Mouse (Mus musculus): ENCODE data around the gene Olfr1395. TPM values are rescaled to one million over a fixed set of nuclear protein-coding genes. Genes with fewer than 3 reads are reported as not detected.

The Olfr1395 gene
- not detected in 2 replicates for polyA plus RNA-seq (2015; fragmentation: Nextera tagmentation; extraction: Ambion mirVana)

- no peaks in the 10 kb centered on the region for H3K9me3 ChIP-seq (ENCODE audit: low read length)
- 80% methylated on average over 6 of the region's 6 CpGs for WGBS (ENCODE audit: insufficient replicate concordance)
- TF ChIP-seq CTCF (IDR thresholded peaks at IDR 0.05; ENCODE audit: low read depth) (no peak), EP300 (IDR thresholded peaks at IDR 0.05; ENCODE audit: low read depth) (no peak)
- no peak within 1 kb of the TSS for H3K4me3 ChIP-seq (ENCODE audit: low read depth, low read length)
- no peak for ATAC-seq
- H3K36me3 ChIP-seq (replicated peaks; ENCODE audit: insufficient read depth, low read length) = no peaks in the 10 kb centered on the region
- H3K27ac ChIP-seq (ENCODE audit: low read depth) = no peak within 1 kb of the TSS
- H3K9ac ChIP-seq (replicated peaks) = no peak within 1 kb of the TSS
- no peaks in the 10 kb centered on the region for H3K27me3 ChIP-seq (ENCODE audit: insufficient read depth, low read length)
- no peak for DNase-seq
- no peaks in the 10 kb centered on the region for H3K4me1 ChIP-seq (ENCODE audit: insufficient read depth)
- no peak within 1 kb of the TSS for H3K4me2 ChIP-seq (ENCODE audit: low read depth, low read length)
Observed at GRCm38 (mm10) chr11:49141974-49142373, at the start of gene Olfr1395. Gene Olfr1395, plus strand, starts transcription at chr11:49142274.

- H3K27me3 ChIP-seq (ENCODE audit: insufficient read depth, low read length) = no peaks in the 10 kb centered on the region
- H3K9ac ChIP-seq (replicated peaks) = no peak overlapping the region
- 70% methylated on average over 2 of the region's 2 CpGs for WGBS (ENCODE audit: insufficient replicate concordance)
- H3K27ac ChIP-seq (ENCODE audit: low read depth) = peak overlapping the region; percentile 36; the same call in 1 of the 2 replicates
- TF ChIP-seq EP300 (IDR thresholded peaks at IDR 0.05; ENCODE audit: low read depth) = no peak
- TF ChIP-seq CTCF (IDR thresholded peaks at IDR 0.05; ENCODE audit: low read depth) = no peak
- H3K9me3 ChIP-seq (ENCODE audit: low read length) = no peaks in the 10 kb centered on the region
- DNase-seq (no peak), ATAC-seq (no peak)
- H3K4me2 ChIP-seq (ENCODE audit: low read depth, low read length) = no peak overlapping the region
- H3K36me3 ChIP-seq (replicated peaks; ENCODE audit: insufficient read depth, low read length) = peaks cover 17% of the 10 kb centered on the region
- H3K4me1 ChIP-seq (ENCODE audit: insufficient read depth) = peaks cover 34% of the 10 kb centered on the region
- no peak overlapping the region for H3K4me3 ChIP-seq (ENCODE audit: low read depth, low read length)
Observed at GRCm38 (mm10) chr11:49092786-49093185, 49.3 kb upstream of the Olfr1395 start.

DNA sequence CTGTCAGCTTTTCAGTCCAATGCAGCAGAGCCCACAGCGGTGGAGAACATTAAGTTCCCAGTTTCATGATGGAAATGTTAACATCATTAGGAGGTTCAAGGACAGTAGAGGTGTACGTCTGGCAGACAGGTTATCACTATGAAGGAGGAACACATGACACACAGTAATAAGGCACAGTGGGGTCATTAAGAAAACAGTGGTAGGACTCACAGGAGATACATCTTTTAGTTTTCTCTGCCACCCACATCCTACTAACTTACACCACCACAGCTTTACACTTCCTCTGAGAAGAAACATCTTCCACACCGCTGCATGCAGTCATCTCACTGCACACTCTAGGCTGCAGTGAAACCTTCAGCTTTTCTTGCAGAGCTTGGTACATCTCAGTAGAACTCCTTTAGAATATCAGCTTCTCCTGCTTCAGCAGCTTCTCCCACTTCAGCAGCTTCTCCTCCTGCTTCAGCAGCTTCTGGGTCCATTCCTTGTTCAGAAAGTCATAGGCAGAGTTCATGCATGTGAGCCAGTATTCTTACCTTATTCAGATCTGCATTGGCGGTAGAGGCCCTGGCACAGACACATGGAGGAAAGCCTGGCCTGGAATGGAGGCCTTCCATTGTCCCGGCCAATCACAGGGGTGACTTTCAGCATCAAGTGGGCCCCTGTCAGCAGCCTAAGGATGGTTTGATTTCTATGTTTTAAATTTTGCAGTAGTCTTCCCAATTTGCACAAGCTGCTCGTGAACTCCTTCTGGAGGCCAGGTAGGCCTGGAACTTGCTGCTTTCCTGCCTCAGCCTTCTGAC, 48.0 kb upstream of the Olfr1395 start:
- no peak for TF ChIP-seq EP300 (IDR thresholded peaks at IDR 0.05; ENCODE audit: low read depth)
- TF ChIP-seq CTCF (IDR thresholded peaks at IDR 0.05; ENCODE audit: low read depth) = no peak
- Histone ChIP-seq H3K27me3 (ENCODE audit: insufficient read depth, low read length) (no peaks in the 10 kb centered on the region), H3K4me3 (ENCODE audit: low read depth, low read length) (no peak overlapping the region), H3K4me1 (ENCODE audit: insufficient read depth) (peaks cover 22% of the 10 kb centered on the region), H3K27ac (ENCODE audit: low read depth) (no peak overlapping the region), H3K9ac (replicated peaks) (no peak overlapping the region), H3K4me2 (ENCODE audit: low read depth, low read length) (no peak overlapping the region), H3K9me3 (ENCODE audit: low read length) (no peaks in the 10 kb centered on the region), H3K36me3 (replicated peaks; ENCODE audit: insufficient read depth, low read length) (peaks cover 20% of the 10 kb centered on the region)
- ATAC-seq (no peak), DNase-seq (no peak)
- WGBS (ENCODE audit: insufficient replicate concordance) = 74% methylated on average over 6 of the region's 6 CpGs

DNA sequence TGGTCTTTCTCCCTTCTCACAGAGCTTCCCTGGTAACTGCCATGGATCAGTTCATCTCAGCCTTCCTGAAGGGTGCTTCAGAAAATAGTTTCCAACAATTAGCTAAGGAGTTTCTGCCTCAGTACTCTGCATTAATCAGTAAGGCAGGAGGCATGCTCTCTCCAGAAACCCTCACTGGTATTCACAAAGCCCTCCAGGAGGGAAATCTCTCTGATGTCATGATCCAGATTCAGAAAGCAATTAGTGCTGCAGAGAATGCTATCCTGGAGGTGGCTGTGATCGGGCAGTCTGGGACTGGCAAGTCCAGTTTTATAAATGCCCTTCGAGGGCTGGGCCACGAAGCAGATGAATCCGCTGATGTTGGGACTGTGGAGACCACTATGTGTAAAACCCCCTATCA, 46.7 kb upstream of the Olfr1395 start:
- Histone ChIP-seq H3K4me2 (ENCODE audit: low read depth, low read length) (no peak overlapping the region), H3K4me1 (ENCODE audit: insufficient read depth) (peaks cover 15% of the 10 kb centered on the region), H3K9me3 (ENCODE audit: low read length) (no peaks in the 10 kb centered on the region), H3K27ac (ENCODE audit: low read depth) (no peak overlapping the region), H3K36me3 (replicated peaks; ENCODE audit: insufficient read depth, low read length) (peaks cover 20% of the 10 kb centered on the region), H3K27me3 (ENCODE audit: insufficient read depth, low read length) (no peaks in the 10 kb centered on the region), H3K9ac (replicated peaks) (no peak overlapping the region), H3K4me3 (ENCODE audit: low read depth, low read length) (no peak overlapping the region)
- 92% methylated on average over 4 of the region's 4 CpGs for WGBS (ENCODE audit: insufficient replicate concordance)
- DNase-seq (no peak), ATAC-seq (no peak)
- TF ChIP-seq EP300 (IDR thresholded peaks at IDR 0.05; ENCODE audit: low read depth) (no peak), CTCF (IDR thresholded peaks at IDR 0.05; ENCODE audit: low read depth) (no peak)

GRCm38 (mm10) chr11:49100409-49100808, 41.7 kb upstream of the Olfr1395 start:
- H3K4me2 ChIP-seq (ENCODE audit: low read depth, low read length) = no peak overlapping the region
- DNase-seq (peak; percentile 62), ATAC-seq (no peak)
- H3K27me3 ChIP-seq (ENCODE audit: insufficient read depth, low read length) = no peaks in the 10 kb centered on the region
- peaks cover 11% of the 10 kb centered on the region for H3K4me1 ChIP-seq (ENCODE audit: insufficient read depth)
- H3K4me3 ChIP-seq (ENCODE audit: low read depth, low read length) = no peak overlapping the region
- no peak overlapping the region for H3K9ac ChIP-seq (replicated peaks)
- no peak overlapping the region for H3K27ac ChIP-seq (ENCODE audit: low read depth)
- TF ChIP-seq EP300 (IDR thresholded peaks at IDR 0.05; ENCODE audit: low read depth) (no peak), CTCF (IDR thresholded peaks at IDR 0.05; ENCODE audit: low read depth) (no peak)
- H3K36me3 ChIP-seq (replicated peaks; ENCODE audit: insufficient read depth, low read length) = peaks cover 14% of the 10 kb centered on the region
- H3K9me3 ChIP-seq (ENCODE audit: low read length) = no peaks in the 10 kb centered on the region
- 71% methylated on average over 3 of the region's 3 CpGs for whole genome bisulfite sequencing (ENCODE audit: insufficient replicate concordance)

DNA sequence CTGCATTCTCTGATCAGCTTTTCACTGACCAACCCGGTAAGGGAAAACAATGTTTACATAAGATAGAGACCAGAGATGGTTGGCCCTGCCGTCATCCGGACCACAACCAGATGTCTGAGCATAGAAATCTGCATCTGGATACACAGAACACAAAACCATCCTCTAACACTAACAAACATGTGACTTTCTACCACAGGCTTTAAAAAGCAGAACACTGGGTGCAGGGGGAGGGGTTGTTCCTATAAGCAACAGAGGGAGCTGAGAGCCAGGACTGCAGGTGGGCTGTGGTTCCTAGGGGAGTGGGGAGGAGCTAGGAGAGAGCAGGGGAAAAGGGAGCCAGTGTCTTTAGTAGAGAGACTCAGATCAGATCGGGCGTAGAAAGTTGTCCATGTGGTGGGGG, 40.6 kb upstream of the Olfr1395 start:
- Histone ChIP-seq H3K36me3 (replicated peaks; ENCODE audit: insufficient read depth, low read length) (peaks cover 8% of the 10 kb centered on the region; the same call in 1 of the 2 replicates), H3K9me3 (ENCODE audit: low read length) (no peaks in the 10 kb centered on the region), H3K4me2 (ENCODE audit: low read depth, low read length) (no peak overlapping the region), H3K4me1 (ENCODE audit: insufficient read depth) (peaks cover 11% of the 10 kb centered on the region), H3K4me3 (ENCODE audit: low read depth, low read length) (no peak overlapping the region), H3K27me3 (ENCODE audit: insufficient read depth, low read length) (no peaks in the 10 kb centered on the region), H3K9ac (replicated peaks) (no peak overlapping the region), H3K27ac (ENCODE audit: low read depth) (no peak overlapping the region)
- DNase-seq = no peak
- WGBS (ENCODE audit: insufficient replicate concordance) = 44% methylated on average over 5 of the region's 5 CpGs
- TF ChIP-seq EP300 (IDR thresholded peaks at IDR 0.05; ENCODE audit: low read depth) = no peak
- no peak for TF ChIP-seq CTCF (IDR thresholded peaks at IDR 0.05; ENCODE audit: low read depth)
- no peak for ATAC-seq
